Mouse (Mus musculus) liver, embryonic 14.5 days (tissue): ENCODE results near the gene Ppp1r18.

Experiments used
- CTCF ChIP-seq: IDR thresholded peaks from 2 replicates; pipeline ENCODE4 v1.5.1; 2016; ENCODE audit warnings: antibody characterized with exemption, low read depth, control low read depth
- EP300 ChIP-seq: IDR thresholded peaks from 2 replicates; pipeline ENCODE4 v1.6.1; 2016; ENCODE audit warnings: antibody characterized with exemption, low read depth

DNA sequence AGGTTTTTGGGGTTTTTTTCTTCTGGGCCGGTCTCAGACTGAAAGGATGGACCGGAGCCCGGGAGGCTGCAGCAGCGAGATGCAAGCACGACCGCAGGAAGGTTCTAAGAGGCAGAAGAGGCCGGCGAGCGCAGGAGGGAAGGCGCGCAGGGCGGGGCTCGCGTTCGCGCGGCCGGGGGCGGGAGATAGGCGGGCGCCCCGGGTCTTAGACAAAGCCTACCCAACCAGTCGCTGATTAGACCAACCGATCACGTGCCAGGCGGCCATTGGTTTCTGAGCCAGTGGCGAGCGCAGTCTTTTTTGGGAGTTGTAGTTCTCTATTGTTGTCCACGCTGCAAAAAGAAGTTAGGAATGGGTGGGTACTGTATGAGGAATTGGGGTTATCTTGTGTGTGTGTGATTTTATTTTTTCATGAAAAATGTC is 27.3 kb upstream of the Ppp1r18 start, which contains the start of gene Tubb5:
- TF ChIP-seq CTCF = no peak
- peak; percentile 38 for TF ChIP-seq EP300
